Mouse (Mus musculus) hindbrain, embryonic 15.5 days (tissue): ENCODE measurements around the gene Rpsa. TPM values are rescaled to one million over a fixed set of nuclear protein-coding genes. Genes with fewer than 3 reads are reported as not detected.
A peak's percentile ranks its signal among the peaks of the same experiment; 100 is the strongest.

ENCODE experiments used
- ATAC-seq: fragments of 200-750 bp; cut with Nextera tagmentation; 2 replicates; pipeline ENCODE4 v1.8.0; 2017; ENCODE audit warnings: low read depth, moderate number of reproducible peaks, moderate TSS enrichment; ENCODE audit not compliant: low FRiP score
- H3K27ac ChIP-seq: fragments of 300-500 bp; sonication (generic); replicated peaks from 2 replicates; pipeline ENCODE4 v1.5.1; 2015; ENCODE audit warnings: mild to moderate bottlenecking, inconsistent platforms
- H3K27me3 ChIP-seq: fragments of 300-500 bp; sonication (generic); 2 replicates; pipeline ENCODE4 v1.6.1; 2015; ENCODE audit warnings: control low read depth, inconsistent platforms
- H3K36me3 ChIP-seq: fragments of 300-500 bp; sonication (generic); 2 replicates; pipeline ENCODE4 v1.6.1; 2015; ENCODE audit warnings: control low read depth, inconsistent platforms
- H3K4me1 ChIP-seq: fragments of 300-500 bp; sonication (generic); replicated peaks from 2 replicates; pipeline ENCODE4 v1.6.1; 2015; ENCODE audit warnings: control low read depth, inconsistent platforms
- H3K4me2 ChIP-seq: fragments of 300-500 bp; sonication (generic); 2 replicates; pipeline ENCODE4 v1.6.1; 2015; ENCODE audit warnings: moderate library complexity, mild to moderate bottlenecking, inconsistent platforms
- H3K4me3 ChIP-seq: fragments of 300-500 bp; sonication (generic); 2 replicates; pipeline ENCODE4 v1.5.1; 2015; ENCODE audit warnings: mild to moderate bottlenecking, inconsistent platforms
- H3K9ac ChIP-seq: fragments of 300-500 bp; sonication (generic); 2 replicates; pipeline ENCODE4 v1.6.1; 2015; ENCODE audit warnings: inconsistent platforms
- H3K9me3 ChIP-seq: fragments of 300-500 bp; sonication (generic); 2 replicates; pipeline ENCODE4 v1.6.1; 2016; ENCODE audit warnings: control low read depth, inconsistent platforms
- WGBS: fragments of 180-500 bp; shearing (Covaris S2); methylation state at CpG from one replicate; pipeline ENCODE4 v1.1.7; 2015; 5-methylcytosine and 5-hydroxymethylcytosine counted together
- polyA plus RNA-seq: library from polyadenylated mRNA; unstranded; fragments of >200 nt; fragmentation: Nextera tagmentation; extraction: Ambion mirVana; gene quantifications from 2 replicates; pipeline ENCODE4 v1.2.1, GENCODE M21; 2015

The Rpsa gene
- polyA plus RNA-seq, 1 experiment from 2014 or later: 927 TPM

GRCm38 (mm10) chr9:120114789-120115151 is 12.7 kb upstream of the Rpsa start:
- no peak overlapping the region for H3K9ac ChIP-seq
- WGBS: 98% methylated on average over 2 of the region's 2 CpGs
- H3K27me3 ChIP-seq: no peaks in the 10 kb centered on the region

DNA sequence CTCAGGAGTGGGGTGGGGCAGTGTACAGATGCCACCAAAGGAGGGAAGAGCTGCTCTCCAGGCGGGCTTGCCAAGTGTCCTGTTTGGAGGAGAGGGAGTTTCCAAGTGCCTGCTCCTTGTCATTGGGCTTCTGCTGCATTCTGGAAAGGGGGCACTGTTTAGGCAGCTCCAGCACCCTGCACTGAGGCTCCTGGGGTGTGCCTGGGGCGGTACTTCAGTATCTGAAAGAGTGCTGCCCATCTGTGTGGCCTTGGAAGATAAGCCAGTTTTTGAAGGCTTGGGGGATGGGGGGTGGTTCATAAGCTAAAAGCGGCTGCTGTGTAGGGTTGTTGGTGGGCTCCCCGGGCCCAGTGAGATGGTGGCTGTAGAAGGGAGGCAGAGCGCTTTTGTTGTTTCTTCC is 11.9 kb upstream of the Rpsa start:
- Histone ChIP-seq H3K9ac (no peak overlapping the region), H3K36me3 (peaks cover 27% of the 10 kb centered on the region), H3K4me1 (peaks cover 8% of the 10 kb centered on the region), H3K27me3 (no peaks in the 10 kb centered on the region), H3K4me3 (no peak overlapping the region), H3K27ac (no peak overlapping the region), H3K9me3 (no peaks in the 10 kb centered on the region), H3K4me2 (no peak overlapping the region)
- no peak for ATAC-seq
- 83% methylated on average over 5 of the region's 5 CpGs for WGBS

More at GRCm38 (mm10) chr9:120114789-120115151, 12.7 kb upstream of the Rpsa start:
- H3K9me3 ChIP-seq: no peaks in the 10 kb centered on the region
- H3K4me3 ChIP-seq: no peak overlapping the region
- ATAC-seq: no peak
- H3K36me3 ChIP-seq: peaks cover 26% of the 10 kb centered on the region; the same call in 1 of the 2 replicates
- no peak overlapping the region for H3K27ac ChIP-seq
- no peak overlapping the region for H3K4me2 ChIP-seq
- peaks cover 8% of the 10 kb centered on the region for H3K4me1 ChIP-seq

DNA sequence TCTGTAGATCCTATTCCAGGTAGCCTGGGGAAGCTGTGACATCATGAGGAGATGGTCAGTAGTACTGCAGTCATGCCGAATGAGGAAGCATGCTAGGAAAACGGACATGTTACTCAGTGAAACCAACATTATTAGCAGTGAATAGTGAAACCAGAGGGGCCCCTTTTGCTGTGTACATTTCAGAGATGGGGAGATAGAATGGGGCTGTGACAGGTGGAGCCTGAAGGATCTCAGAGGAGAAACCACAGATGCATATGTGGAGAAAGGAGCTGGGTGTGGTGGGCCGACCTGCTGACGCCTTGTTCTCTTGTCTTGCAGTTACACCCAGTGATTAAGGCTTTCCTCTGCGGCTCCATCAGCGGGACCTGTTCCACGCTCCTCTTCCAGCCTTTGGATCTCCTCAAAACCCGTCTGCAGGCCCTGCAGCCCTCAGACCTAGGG is 11.3 kb upstream of the Rpsa start:
- Histone ChIP-seq H3K4me3 (no peak overlapping the region), H3K4me2 (no peak overlapping the region), H3K9ac (no peak overlapping the region), H3K4me1 (peaks cover 5% of the 10 kb centered on the region), H3K27ac (no peak overlapping the region), H3K27me3 (no peaks in the 10 kb centered on the region), H3K9me3 (no peaks in the 10 kb centered on the region), H3K36me3 (peaks cover 34% of the 10 kb centered on the region)
- no peak for ATAC-seq
- WGBS: 89% methylated on average over 8 of the region's 8 CpGs

DNA sequence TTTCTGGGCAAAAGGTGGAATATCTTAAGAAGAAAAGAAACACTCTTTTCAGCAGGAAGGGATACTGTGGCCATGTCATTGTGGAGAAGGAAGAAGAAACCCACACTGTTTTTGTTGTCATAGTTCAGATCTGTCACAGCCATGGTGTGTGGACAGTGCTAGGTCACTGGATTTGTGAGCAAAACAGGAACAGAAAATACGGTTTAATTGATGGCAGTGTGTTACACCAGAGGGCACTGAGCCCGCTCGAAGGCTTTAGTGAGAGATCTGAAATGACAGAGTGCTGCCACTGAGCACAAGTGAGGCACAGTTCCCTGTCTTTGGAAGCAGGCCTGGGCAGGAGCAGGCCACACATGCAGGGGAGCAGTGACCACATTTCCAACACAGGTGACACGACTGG is 9.3 kb upstream of the Rpsa start:
- no peak overlapping the region for H3K4me2 ChIP-seq
- no peak overlapping the region for H3K4me3 ChIP-seq
- WGBS: 91% methylated on average over 4 of the region's 4 CpGs
- ATAC-seq: no peak
- H3K36me3 ChIP-seq: peaks cover 47% of the 10 kb centered on the region
- no peak overlapping the region for H3K9ac ChIP-seq
- H3K9me3 ChIP-seq: no peaks in the 10 kb centered on the region
- H3K27ac ChIP-seq: no peak overlapping the region
- H3K4me1 ChIP-seq: no peaks in the 10 kb centered on the region
- H3K27me3 ChIP-seq: no peaks in the 10 kb centered on the region

GRCm38 (mm10) chr9:120120503-120120902 is 7.0 kb upstream of the Rpsa start:
- 97% methylated on average over 7 of the region's 7 CpGs for WGBS
- H3K4me2 ChIP-seq: no peak overlapping the region
- H3K9me3 ChIP-seq: no peaks in the 10 kb centered on the region
- H3K27ac ChIP-seq: no peak overlapping the region
- no peak overlapping the region for H3K9ac ChIP-seq
- H3K36me3 ChIP-seq: peaks cover 57% of the 10 kb centered on the region
- no peak overlapping the region for H3K4me3 ChIP-seq
- H3K27me3 ChIP-seq: no peaks in the 10 kb centered on the region
- H3K4me1 ChIP-seq: no peaks in the 10 kb centered on the region
- ATAC-seq: no peak

- 62% methylated on average over 11 of the region's 11 CpGs for WGBS
- peak overlapping the region; percentile 65 for H3K4me2 ChIP-seq
- peaks cover 44% of the 10 kb centered on the region for H3K36me3 ChIP-seq
Measured at GRCm38 (mm10) chr9:120126868-120127267, 621 bp upstream of the Rpsa start.

GRCm38 (mm10) chr9:120129276-120129675 is 1.8 kb downstream of the Rpsa start:
- ATAC-seq: no peak
- peak overlapping the region; percentile 94; the same call in 1 of the 2 replicates for H3K4me3 ChIP-seq

More at GRCm38 (mm10) chr9:120126868-120127267, 621 bp upstream of the Rpsa start:
- peak; percentile 0; the same call in 1 of the 2 replicates for ATAC-seq
- H3K27ac ChIP-seq: peak overlapping the region; percentile 80
- H3K4me3 ChIP-seq: peak overlapping the region; percentile 94
- no peaks in the 10 kb centered on the region for H3K9me3 ChIP-seq
- no peaks in the 10 kb centered on the region for H3K27me3 ChIP-seq
- H3K9ac ChIP-seq: peak overlapping the region; percentile 48
- H3K4me1 ChIP-seq: peaks cover 19% of the 10 kb centered on the region

GRCm38 (mm10) chr9:120131784-120132288 is 4.3 kb downstream of the Rpsa start:
- Histone ChIP-seq H3K4me3 (no peak overlapping the region), H3K27ac (no peak overlapping the region), H3K27me3 (no peaks in the 10 kb centered on the region), H3K9me3 (no peaks in the 10 kb centered on the region), H3K36me3 (peaks cover 36% of the 10 kb centered on the region), H3K4me2 (no peak overlapping the region), H3K4me1 (peaks cover 18% of the 10 kb centered on the region), H3K9ac (no peak overlapping the region)
- ATAC-seq: no peak
- 88% methylated on average over 3 of the region's 3 CpGs for WGBS

More at GRCm38 (mm10) chr9:120129276-120129675, 1.8 kb downstream of the Rpsa start:
- Histone ChIP-seq H3K9me3 (no peaks in the 10 kb centered on the region), H3K9ac (peak overlapping the region; percentile 30; the same call in 1 of the 2 replicates), H3K4me2 (peak overlapping the region; percentile 67), H3K27ac (no peak overlapping the region), H3K27me3 (no peaks in the 10 kb centered on the region), H3K4me1 (peaks cover 19% of the 10 kb centered on the region), H3K36me3 (peaks cover 37% of the 10 kb centered on the region)
- WGBS: 77% methylated on average over 10 of the region's 10 CpGs

- Histone ChIP-seq H3K4me1 (peaks cover 16% of the 10 kb centered on the region), H3K9ac (no peak overlapping the region), H3K27ac (no peak overlapping the region), H3K36me3 (peaks cover 36% of the 10 kb centered on the region), H3K4me3 (no peak overlapping the region), H3K9me3 (no peaks in the 10 kb centered on the region), H3K27me3 (no peaks in the 10 kb centered on the region), H3K4me2 (no peak overlapping the region)
- ATAC-seq: no peak
- 39% methylated on average over 8 of the region's 8 CpGs for WGBS
Measured at GRCm38 (mm10) chr9:120132980-120133754, 5.7 kb downstream of the Rpsa start.

DNA sequence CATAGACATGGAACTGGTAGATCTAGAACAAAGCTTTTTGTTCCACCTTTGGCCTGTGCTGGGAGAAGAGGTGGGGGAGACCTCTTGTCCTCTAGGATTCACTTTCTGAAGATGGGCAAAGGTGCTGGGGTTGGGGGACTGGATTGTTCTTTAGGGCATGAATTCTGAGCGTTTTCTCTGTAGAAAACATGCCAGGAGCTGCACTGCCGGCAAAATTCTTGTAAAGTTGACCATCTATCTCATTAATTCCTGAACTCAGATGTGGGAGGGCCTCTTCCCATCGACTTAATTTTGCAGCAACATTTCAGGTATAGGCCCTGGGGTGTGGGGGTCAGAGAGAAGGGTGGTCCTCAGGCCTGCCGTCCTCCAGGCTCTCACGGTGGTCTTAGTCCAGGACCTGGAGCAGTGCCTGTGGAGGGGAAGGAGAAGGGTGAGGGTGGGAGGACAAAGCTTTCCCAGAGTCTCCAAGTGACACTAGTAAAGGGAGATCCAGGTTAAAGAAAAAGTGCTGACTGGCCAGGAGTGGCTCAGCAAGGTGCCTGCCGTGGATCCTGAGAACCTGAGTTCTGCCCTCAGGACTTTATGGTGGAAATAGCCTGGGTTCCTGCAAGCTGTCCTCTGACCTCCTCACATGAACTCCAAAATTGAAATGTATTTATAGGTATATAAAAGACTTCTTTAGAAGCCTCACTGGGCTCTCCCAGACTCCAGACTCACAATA is 6.4 kb downstream of the Rpsa start:
- H3K4me3 ChIP-seq: no peak overlapping the region
- H3K4me1 ChIP-seq: peaks cover 9% of the 10 kb centered on the region
- ATAC-seq: no peak
- H3K27ac ChIP-seq: no peak overlapping the region
- H3K9me3 ChIP-seq: no peaks in the 10 kb centered on the region
- 62% methylated on average over 6 of the region's 6 CpGs for WGBS
- no peaks in the 10 kb centered on the region for H3K27me3 ChIP-seq
- peaks cover 32% of the 10 kb centered on the region for H3K36me3 ChIP-seq
- H3K9ac ChIP-seq: no peak overlapping the region
- H3K4me2 ChIP-seq: no peak overlapping the region

GRCm38 (mm10) chr9:120134529-120135160 is 7.2 kb downstream of the Rpsa start:
- H3K4me3 ChIP-seq: no peak overlapping the region
- peaks cover 27% of the 10 kb centered on the region for H3K36me3 ChIP-seq
- H3K4me1 ChIP-seq: peaks cover 1% of the 10 kb centered on the region
- 84% methylated on average over 13 of the region's 13 CpGs for WGBS
- H3K9me3 ChIP-seq: no peaks in the 10 kb centered on the region
- H3K4me2 ChIP-seq: no peak overlapping the region
- peak; percentile 35; the same call in 1 of the 2 replicates for ATAC-seq
- no peak overlapping the region for H3K9ac ChIP-seq
- H3K27ac ChIP-seq: no peak overlapping the region
- H3K27me3 ChIP-seq: no peaks in the 10 kb centered on the region

DNA sequence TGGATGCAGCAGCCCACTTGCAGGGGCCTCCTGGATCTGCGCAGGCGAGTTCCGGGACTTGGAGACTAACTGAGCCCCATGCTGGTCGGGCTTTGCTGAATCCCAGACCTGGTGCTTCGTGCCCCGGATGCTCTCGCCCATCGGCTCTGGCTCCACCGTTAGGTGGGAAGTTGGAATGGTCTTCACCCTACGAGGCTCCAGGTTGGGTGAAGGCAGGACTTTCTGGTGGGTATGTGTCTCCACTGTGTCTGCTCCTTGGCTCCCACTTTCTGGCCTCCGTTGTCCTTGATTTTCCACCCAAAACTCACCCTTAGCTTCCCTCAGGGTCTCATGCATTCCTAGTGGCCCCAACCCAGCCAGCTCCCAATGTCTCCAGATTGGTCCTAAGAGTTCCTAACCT is 8.0 kb downstream of the Rpsa start:
- no peaks in the 10 kb centered on the region for H3K9me3 ChIP-seq
- H3K4me1 ChIP-seq: no peaks in the 10 kb centered on the region
- WGBS: 92% methylated on average over 11 of the region's 11 CpGs
- ATAC-seq: no peak
- no peak overlapping the region for H3K4me2 ChIP-seq
- peaks cover 21% of the 10 kb centered on the region for H3K36me3 ChIP-seq
- no peak overlapping the region for H3K4me3 ChIP-seq
- H3K9ac ChIP-seq: no peak overlapping the region
- no peak overlapping the region for H3K27ac ChIP-seq
- H3K27me3 ChIP-seq: no peaks in the 10 kb centered on the region
